Mouse (Mus musculus): ENCODE measurements around the gene Wnk3. TPM values are rescaled to one million over a fixed set of nuclear protein-coding genes. Genes with fewer than 3 reads are reported as not detected.

The Wnk3 gene
- polyA plus RNA-seq, 1 experiment, result not detected

GRCm38 (mm10) chrX:151343761-151344500 is 146.1 kb downstream of the Wnk3 start, which contains the start of gene Fam120c:
TSS of gene Fam120c (plus strand) at chrX:151344175.
- no peak for TF ChIP-seq CTCF (IDR thresholded peaks at IDR 0.05; ENCODE audit: insufficient read depth, low read depth, low read length)
- Histone ChIP-seq H3K4me3 (ENCODE audit: insufficient read depth, low read depth, low read length) (peak within 1 kb of the TSS; percentile 96), H3K27ac (ENCODE audit: insufficient read depth, low read depth, low read length) (peak within 1 kb of the TSS; percentile 97), H3K4me1 (ENCODE audit: control insufficient read depth, insufficient read depth, low read length) (no peaks in the 10 kb centered on the region)
- WGBS, result 11% methylated on average over 56 of the region's 56 CpGs

GRCm38 (mm10) chrX:151344501-151344984 is 146.7 kb downstream of the Wnk3 start:
- Histone ChIP-seq H3K4me1 (ENCODE audit: control insufficient read depth, insufficient read depth, low read length) (no peaks in the 10 kb centered on the region), H3K4me3 (ENCODE audit: insufficient read depth, low read depth, low read length) (peak overlapping the region; percentile 96), H3K27ac (ENCODE audit: insufficient read depth, low read depth, low read length) (peak overlapping the region; percentile 46)
- no peak for TF ChIP-seq POLR2A (IDR thresholded peaks at IDR 0.05; ENCODE audit: insufficient read depth, low read depth, low read length)
- no peak for TF ChIP-seq CTCF (IDR thresholded peaks at IDR 0.05; ENCODE audit: insufficient read depth, low read depth, low read length)
- 20% methylated on average over 33 of the region's 33 CpGs for WGBS

- 13% methylated on average over 11 of the region's 11 CpGs for WGBS
- H3K4me1 ChIP-seq (ENCODE audit: control insufficient read depth, insufficient read depth, low read length), result no peaks in the 10 kb centered on the region
- peak overlapping the region; percentile 40 for H3K4me3 ChIP-seq (ENCODE audit: insufficient read depth, low read depth, low read length)
- no peak for TF ChIP-seq CTCF (IDR thresholded peaks at IDR 0.05; ENCODE audit: insufficient read depth, low read depth, low read length)
- no peak for TF ChIP-seq POLR2A (IDR thresholded peaks at IDR 0.05; ENCODE audit: insufficient read depth, low read depth, low read length)
- no peak overlapping the region for H3K27ac ChIP-seq (ENCODE audit: insufficient read depth, low read depth, low read length)
Observed at GRCm38 (mm10) chrX:151345333-151346125, 147.7 kb downstream of the Wnk3 start.

- TF ChIP-seq POLR2A (IDR thresholded peaks at IDR 0.05; ENCODE audit: insufficient read depth, low read depth, low read length), result no peak
- TF ChIP-seq CTCF (IDR thresholded peaks at IDR 0.05; ENCODE audit: insufficient read depth, low read depth, low read length), result no peak
- H3K4me3 ChIP-seq (ENCODE audit: insufficient read depth, low read depth, low read length), result no peak overlapping the region
- no peaks in the 10 kb centered on the region for H3K4me1 ChIP-seq (ENCODE audit: control insufficient read depth, insufficient read depth, low read length)
- H3K27ac ChIP-seq (ENCODE audit: insufficient read depth, low read depth, low read length), result no peak overlapping the region
Observed at GRCm38 (mm10) chrX:151347278-151347677, 149.4 kb downstream of the Wnk3 start.

- TF ChIP-seq POLR2A (IDR thresholded peaks at IDR 0.05; ENCODE audit: insufficient read depth, low read depth, low read length) (no peak), CTCF (IDR thresholded peaks at IDR 0.05; ENCODE audit: insufficient read depth, low read depth, low read length) (no peak)
- H3K27ac ChIP-seq (ENCODE audit: insufficient read depth, low read depth, low read length), result no peak overlapping the region
- WGBS, result 40% methylated on average over 5 of the region's 5 CpGs
- no peaks in the 10 kb centered on the region for H3K4me1 ChIP-seq (ENCODE audit: control insufficient read depth, insufficient read depth, low read length)
- no peak overlapping the region for H3K4me3 ChIP-seq (ENCODE audit: insufficient read depth, low read depth, low read length)
Observed at GRCm38 (mm10) chrX:151349322-151349721, 151.4 kb downstream of the Wnk3 start.

Other genes with a start within 250 kb of the Wnk3 start
- gene Gnl3l, start 180.8 kb upstream of the Wnk3 start, polyA plus RNA-seq (2012; ENCODE audit: insufficient read depth, insufficient read length, low replicate concordance, missing spikeins), result 94.1 and 633 TPM in 2 replicates
- gene Fgd1, start 151.9 kb upstream of the Wnk3 start, polyA plus RNA-seq (2012; ENCODE audit: insufficient read depth, insufficient read length, low replicate concordance, missing spikeins), result not detected in 2 replicates
- gene Tsr2, start 101.5 kb upstream of the Wnk3 start, polyA plus RNA-seq (2012; ENCODE audit: insufficient read depth, insufficient read length, low replicate concordance, missing spikeins), result not detected in 2 replicates
- not detected in 2 replicates for gene Fam120c, start 146.1 kb downstream of the Wnk3 start, polyA plus RNA-seq (2012; ENCODE audit: insufficient read depth, insufficient read length, low replicate concordance, missing spikeins)